Mouse (Mus musculus) gastrocnemius, postnatal 4 days (tissue): Measurements from ENCODE around the gene Tbkbp1. TPM values are rescaled to one million over a fixed set of nuclear protein-coding genes. Genes with fewer than 3 reads are reported as not detected.

Experiments
- DNase-seq, 2 experiments: peaks; one replicate each; pipeline ENCODE4 v3.0.0; 2021 to 2022; ENCODE audit warnings: low spot score in 2 of 2, mixed read lengths in 2 of 2
- total RNA-seq, 2 experiments: library from RNA; stranded (reverse); gene quantifications; 2 replicates each; pipeline ENCODE4 v1.2.3; 2021

Gene Tbkbp1
- total RNA-seq, 2 experiments from 2014 or later: 12.4 to 12.9 TPM

GRCm38 (mm10) chr11:97160341-97160740 lies 9.0 kb upstream of the Tbkbp1 start:
- DNase-seq: no peak

GRCm38 (mm10) chr11:97156999-97157398 lies 5.7 kb upstream of the Tbkbp1 start:
- DNase-seq: no peak

GRCm38 (mm10) chr11:97152662-97153287 lies 1.5 kb upstream of the Tbkbp1 start:
- DNase-seq: no peak

GRCm38 (mm10) chr11:97152023-97152426 lies 730 bp upstream of the Tbkbp1 start:
- DNase-seq: no peak

GRCm38 (mm10) chr11:97150411-97151330 lies 624 bp downstream of the Tbkbp1 start:
- DNase-seq: peak in 1 of 2 experiments; percentile 69

- DNase-seq: peak in 1 of 2 experiments; percentile 74
Observed at GRCm38 (mm10) chr11:97149995-97150410, 1.3 kb downstream of the Tbkbp1 start.

- no peak for DNase-seq
Observed at GRCm38 (mm10) chr11:97149026-97149425, 2.3 kb downstream of the Tbkbp1 start.

GRCm38 (mm10) chr11:97148591-97148990 lies 2.7 kb downstream of the Tbkbp1 start:
- DNase-seq: no peak

GRCm38 (mm10) chr11:97147333-97147732 lies 4.0 kb downstream of the Tbkbp1 start:
- DNase-seq: no peak

GRCm38 (mm10) chr11:97146724-97147123 lies 4.6 kb downstream of the Tbkbp1 start:
- DNase-seq: peak; percentile 69 to 73

GRCm38 (mm10) chr11:97145951-97146350 lies 5.3 kb downstream of the Tbkbp1 start:
- no peak for DNase-seq

GRCm38 (mm10) chr11:97145320-97145719 lies 6.0 kb downstream of the Tbkbp1 start:
- DNase-seq: no peak

GRCm38 (mm10) chr11:97143196-97143900 lies 7.9 kb downstream of the Tbkbp1 start:
- DNase-seq: no peak

GRCm38 (mm10) chr11:97142159-97142608 lies 9.1 kb downstream of the Tbkbp1 start:
- DNase-seq: no peak

GRCm38 (mm10) chr11:97140811-97141210 lies 10.5 kb downstream of the Tbkbp1 start:
- no peak for DNase-seq

GRCm38 (mm10) chr11:97139256-97139655 lies 12.0 kb downstream of the Tbkbp1 start:
- DNase-seq: no peak

GRCm38 (mm10) chr11:97138554-97139226 lies 12.6 kb downstream of the Tbkbp1 start:
- DNase-seq: no peak

- DNase-seq: no peak
Observed at GRCm38 (mm10) chr11:97133270-97133669, 18.0 kb downstream of the Tbkbp1 start.

GRCm38 (mm10) chr11:97132185-97132584 lies 19.1 kb downstream of the Tbkbp1 start:
- no peak for DNase-seq

GRCm38 (mm10) chr11:97131683-97132082 lies 19.6 kb downstream of the Tbkbp1 start:
- DNase-seq: no peak

- no peak for DNase-seq
Observed at GRCm38 (mm10) chr11:97130318-97130717, 21.0 kb downstream of the Tbkbp1 start.
